8 mouse cellular contexts compared by ENCODE assay signal in genomic region chr5:140616691-140617090, GRCm38 (mm10). TPM values are rescaled to one million over a fixed set of nuclear protein-coding genes. Genes with fewer than 3 reads are reported as not detected.
DNase-seq lines count a peak whose midpoint lies in the region; ATAC-seq and TF ChIP-seq lines count a peak whose summit lies in the region.

No protein-coding gene starts in this region.

- DNase-seq in adrenal gland, adult (ENCODE audit: inconsistent age in 2 of 2, low spot score in 1 of 2), result peak; percentile 59 to 80
- no peak for DNase-seq in adrenal gland, adult 8-10 months
- no peak for DNase-seq in lung, embryonic 14.5 days
- DNase-seq in lung, postnatal 14 days, result no peak
- peak; percentile 90 for DNase-seq in induced T-regulatory cell, adult 2 months (ENCODE audit: low read depth)
- peak; percentile 91 to 95 for DNase-seq in natural killer cell, adult 2 months (ENCODE audit: low spot score in 2 of 2)
- no peak for DNase-seq in gastrocnemius, postnatal 14 days
- DNase-seq in cerebellum, adult 8-10 months, result no peak

- no peaks in the 10 kb centered on the region for H3K27me3 ChIP-seq in lung, embryonic 14.5 days (ENCODE audit: insufficient read depth, low read length)

- no peak overlapping the region for H3K9ac ChIP-seq in lung, embryonic 14.5 days

- 56% methylated on average over 9 of the region's 9 CpGs for WGBS in lung, embryonic 14.5 days

- no peak for TF ChIP-seq CTCF in lung, embryonic 14.5 days (IDR thresholded peaks at IDR 0.05; ENCODE audit: low read depth)

- H3K4me3 ChIP-seq in lung, embryonic 14.5 days (ENCODE audit: low read depth, low read length), result no peak overlapping the region

- intact Hi-C loops in gastrocnemius, postnatal 14 days (cut with DNase I; ENCODE audit: low total_unique reads), result loop anchor here (2.0 kb wide), 1 partner anchor 48 kb away; no protein-coding TSS in a partner anchor

- H3K9me3 ChIP-seq in lung, embryonic 14.5 days (ENCODE audit: low read depth, low read length), result no peaks in the 10 kb centered on the region

- H3K36me3 ChIP-seq in lung, embryonic 14.5 days (ENCODE audit: insufficient read depth), result peaks cover 31% of the 10 kb centered on the region

- no peak for ATAC-seq in lung, embryonic 14.5 days (ENCODE audit: insufficient read depth)

- H3K27ac ChIP-seq in lung, embryonic 14.5 days (ENCODE audit: low read depth), result peak overlapping the region; percentile 52; the same call in 1 of the 2 replicates

- H3K4me2 ChIP-seq in lung, embryonic 14.5 days, result no peak overlapping the region

- H3K4me1 ChIP-seq in lung, embryonic 14.5 days (ENCODE audit: insufficient read depth), result no peaks in the 10 kb centered on the region; the same call in 1 of the 2 replicates

RNA-seq across cellular contexts. Expression of gene Lfng, which starts 9.6 kb away (rescaled TPM):
- total RNA-seq in adrenal gland, adult 8-10 months (2022), result 10 to 100 TPM; 11.6 to 18.9 (median 17.2) TPM
- 20.5 and 22.0 TPM in 2 replicates for polyA plus RNA-seq in lung, embryonic 14.5 days (2014; fragmentation: Nextera tagmentation; extraction: Ambion mirVana)
- 1 to 10 TPM; 5.6 to 9.8 TPM for total RNA-seq in gastrocnemius, postnatal 14 days (2021)

RNA-seq across cellular contexts. Expression of gene Ttyh3, which starts 32.1 kb away (rescaled TPM):
- total RNA-seq in adrenal gland, adult 8-10 months (2022), result 100 to 1,000 TPM in 1 of 4 experiments, 10 to 100 TPM in 3; 49.8 to 100 (median 77.4) TPM
- 56.4 and 61.6 TPM in 2 replicates for polyA plus RNA-seq in lung, embryonic 14.5 days (2014; fragmentation: Nextera tagmentation; extraction: Ambion mirVana)
- 10 to 100 TPM; 16.9 to 22.5 TPM for total RNA-seq in gastrocnemius, postnatal 14 days (2021)

RNA-seq across cellular contexts. Expression of gene Grifin, which starts 51.8 kb away (rescaled TPM):
- total RNA-seq in adrenal gland, adult 8-10 months (2022), result not detected
- polyA plus RNA-seq in lung, embryonic 14.5 days (2014; fragmentation: Nextera tagmentation; extraction: Ambion mirVana), result not detected in 2 replicates
- total RNA-seq in gastrocnemius, postnatal 14 days (2021), result not detected

Comparison
In these comparisons a context has a peak if more than half of its experiments do, and no peak if none do; other contexts are left out.
1. DNase-seq: peak in adrenal gland, adult (2 of 2), induced T-regulatory cell, adult 2 months (single experiment) and natural killer cell, adult 2 months (2 of 2); none in adrenal gland, adult 8-10 months (single experiment), lung, embryonic 14.5 days (single experiment), lung, postnatal 14 days (single experiment), gastrocnemius, postnatal 14 days (single experiment) and cerebellum, adult 8-10 months (single experiment).